22 mouse cellular contexts compared by ENCODE assay signal in the genomic region with DNA sequence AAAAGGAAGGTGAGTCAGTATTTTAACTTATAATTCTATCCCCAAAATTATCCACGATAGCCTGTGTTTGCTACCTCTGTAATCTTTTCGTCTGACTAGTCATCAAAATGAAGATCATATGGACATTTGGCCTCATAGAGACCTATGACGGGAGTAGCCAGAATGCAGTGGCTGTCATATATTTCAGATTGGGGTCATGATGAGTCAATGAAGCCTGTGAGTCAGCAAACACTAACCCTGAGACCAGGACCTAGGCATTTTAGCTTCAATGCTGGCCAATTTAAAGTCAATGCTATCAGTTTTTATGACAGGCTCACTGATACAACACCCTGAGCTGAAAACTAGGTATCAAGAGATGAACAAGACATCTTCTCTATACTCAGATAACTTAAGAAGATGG. TPM values are rescaled to one million over a fixed set of nuclear protein-coding genes. Genes with fewer than 3 reads are reported as not detected.
"Had no signal": no experiment of that assay in that cellular context is flagged by ENCODE, and none has a peak within 500 bp of the region (broad histone marks: within the 10 kb centered on the region; RNA-seq: fewer than 3 reads in every experiment).

No protein-coding gene starts in this region.

- DNase-seq: gastrocnemius, postnatal 14 days; gastrocnemius, postnatal 36 days; heart, adult 11 months; heart, adult 2 months; heart, postnatal 14 days; heart, postnatal 36 days; kidney, adult 18-20 months; kidney, adult 8-10 months; kidney, postnatal 10 days; kidney, postnatal 25 days; kidney, postnatal 4 days; left cerebral cortex, postnatal 4 days had no signal

- H3K36me3 ChIP-seq: heart, embryonic 13.5 days; heart, embryonic 15.5 days; hindbrain, embryonic 13.5 days; hindbrain, embryonic 15.5 days; limb, embryonic 13.5 days; limb, embryonic 15.5 days; liver, embryonic 12.5 days had no signal

- H3K4me3 ChIP-seq: heart, adult 2 months; heart, embryonic 13.5 days; heart, embryonic 15.5 days; hindbrain, embryonic 13.5 days; hindbrain, embryonic 15.5 days; layer of hippocampus, adult 2 months; left cerebral cortex, adult 2 months; limb, embryonic 13.5 days; limb, embryonic 15.5 days; liver, embryonic 12.5 days had no signal

- H3K27me3 ChIP-seq: heart, embryonic 13.5 days; heart, embryonic 15.5 days; hindbrain, embryonic 13.5 days; hindbrain, embryonic 15.5 days; limb, embryonic 13.5 days; limb, embryonic 15.5 days; liver, embryonic 12.5 days had no signal

RNA-seq across cellular contexts. Expression of a gene that starts 50.5 kb away (rescaled TPM):
- total RNA-seq: hematopoietic stem cell, adult 5-6 weeks had no signal
